Mouse (Mus musculus): ENCODE data around the gene Hdac11.
A peak's percentile ranks its signal among the peaks of the same experiment; 100 is the strongest.
"Not testable (repeated sequence)": the region's sequence is repeated elsewhere in the genome, so short reads cannot be mapped to it uniquely, and the experiment has no call there.

Hdac11 gene

GRCm38 (mm10) chr6:91156554-91157236 is at the start of gene Hdac11:
Gene Hdac11 (plus strand): TSS chr6:91156665.
- DNase-seq: peak; percentile 86 to 92

GRCm38 (mm10) chr6:91108301-91108916 is 48.1 kb upstream of the Hdac11 start:
- no peak for DNase-seq

DNA sequence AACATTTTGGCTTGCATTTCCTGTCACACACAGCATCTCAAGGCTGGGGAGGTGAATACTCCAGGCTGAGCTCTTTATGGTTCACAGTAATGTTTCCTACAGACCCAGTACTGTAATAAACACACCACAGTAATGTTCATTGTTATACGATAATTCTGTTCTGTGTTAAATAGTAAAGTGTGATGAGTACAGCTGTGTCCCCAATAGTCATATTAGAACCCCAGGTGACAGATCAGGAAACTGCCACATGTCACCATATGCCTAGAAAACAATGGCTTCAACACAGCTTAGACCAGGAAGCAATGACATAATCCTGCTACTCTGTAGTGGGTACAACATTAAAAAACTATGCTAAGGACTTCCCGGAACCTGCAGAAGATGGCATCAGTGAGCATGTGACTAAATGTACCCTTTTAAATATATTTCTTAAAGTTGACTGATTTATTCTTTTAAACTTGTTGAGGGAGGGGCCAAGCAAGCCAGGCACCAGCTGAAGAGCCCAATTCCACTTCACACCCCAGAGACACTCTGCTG is 47.5 kb upstream of the Hdac11 start:
- DNase-seq: no peak

DNA sequence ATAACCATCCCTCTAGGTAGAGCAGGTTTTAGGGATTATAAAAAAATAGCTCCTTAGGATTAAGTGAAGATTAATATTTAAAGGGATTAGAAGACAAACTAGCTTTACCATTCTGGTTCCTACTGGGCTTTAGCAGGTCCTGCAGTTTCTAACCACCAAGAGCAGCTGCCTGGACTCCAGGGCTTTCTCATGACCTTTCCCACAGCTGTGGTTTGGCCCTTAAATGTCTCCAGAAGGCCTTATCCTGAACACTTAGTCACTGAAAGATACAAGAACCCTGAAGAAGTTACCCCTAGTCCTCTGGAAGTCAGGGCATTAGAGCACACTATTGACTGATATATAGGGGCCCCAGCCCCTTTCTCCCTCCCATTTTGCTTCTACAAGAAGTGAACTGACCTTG is 47.0 kb upstream of the Hdac11 start:
- no peak for DNase-seq

DNA sequence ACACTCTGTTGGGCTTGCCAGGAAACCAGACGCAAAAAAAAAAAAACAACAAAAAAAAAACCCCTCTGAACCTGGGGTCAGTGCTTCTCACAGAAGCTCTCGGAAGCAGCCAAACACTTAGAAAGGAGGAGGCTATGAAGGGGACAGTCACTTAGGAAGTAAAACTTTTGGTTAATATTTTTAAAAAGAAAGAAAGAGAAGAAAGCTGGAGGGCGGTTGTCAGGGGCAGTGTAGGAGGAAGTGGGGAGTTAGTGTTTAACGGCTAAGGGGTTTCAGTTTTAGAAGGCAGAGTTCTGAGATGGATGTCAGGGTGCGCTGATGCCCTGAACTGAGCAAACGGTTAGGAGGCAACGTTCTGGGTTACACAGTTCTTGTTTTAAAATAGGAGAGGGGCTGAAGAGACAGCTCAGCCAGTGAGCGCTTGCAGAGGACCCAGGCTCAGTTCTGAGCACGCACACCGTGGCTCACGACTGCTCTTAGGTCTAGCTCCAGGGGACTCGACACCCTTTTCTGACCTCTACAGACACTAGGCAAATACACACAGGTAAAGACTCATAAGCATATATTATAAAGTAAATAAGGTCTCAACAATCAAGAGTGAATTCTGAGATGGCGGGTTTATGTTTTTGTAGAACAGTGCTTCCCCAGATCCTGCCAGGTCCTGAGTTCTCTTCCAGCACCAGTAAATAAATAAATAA is 46.0 kb upstream of the Hdac11 start:
- DNase-seq: no peak

GRCm38 (mm10) chr6:91111141-91111953 is 45.1 kb upstream of the Hdac11 start:
- DNase-seq: no peak

GRCm38 (mm10) chr6:91111954-91112252 is 44.6 kb upstream of the Hdac11 start:
- DNase-seq: no peak

- DNase-seq: no peak
These were observed 41.7 kb upstream of the Hdac11 start for GRCm38 (mm10) chr6:91114716-91115115.

GRCm38 (mm10) chr6:91115158-91115557 is 41.3 kb upstream of the Hdac11 start:
- DNase-seq: no peak

GRCm38 (mm10) chr6:91115863-91116243 is 40.6 kb upstream of the Hdac11 start:
- no peak for DNase-seq

- DNase-seq: peak; percentile 98 to 99
These were observed 40.0 kb upstream of the Hdac11 start, which contains the start of gene Nup210 for GRCm38 (mm10) chr6:91116244-91117145. Gene Nup210 (minus strand): TSS chr6:91116829.

DNA sequence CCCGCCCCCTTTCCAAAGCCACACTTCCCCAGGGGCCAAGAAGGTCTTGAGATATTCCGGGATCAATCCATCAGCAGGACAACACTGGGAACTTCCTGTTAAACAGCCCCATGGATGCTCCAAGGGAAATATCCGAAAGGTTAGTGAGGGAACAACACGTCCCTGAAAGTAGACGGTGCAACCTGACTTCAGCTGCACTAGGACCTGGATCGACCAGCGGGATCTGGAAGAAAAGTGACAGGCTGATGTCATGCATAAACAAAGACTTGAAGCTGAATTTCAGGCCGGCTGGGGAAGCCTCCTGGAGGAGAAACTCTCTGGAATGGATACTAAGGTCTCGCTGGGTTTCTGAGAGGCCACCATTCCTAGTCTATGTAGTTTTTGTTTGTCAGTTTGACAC is 39.3 kb upstream of the Hdac11 start:
- peak in 1 of 2 experiments; percentile 35 for DNase-seq

- no peak for DNase-seq
These were observed 37.9 kb upstream of the Hdac11 start for GRCm38 (mm10) chr6:91118526-91118925.

DNA sequence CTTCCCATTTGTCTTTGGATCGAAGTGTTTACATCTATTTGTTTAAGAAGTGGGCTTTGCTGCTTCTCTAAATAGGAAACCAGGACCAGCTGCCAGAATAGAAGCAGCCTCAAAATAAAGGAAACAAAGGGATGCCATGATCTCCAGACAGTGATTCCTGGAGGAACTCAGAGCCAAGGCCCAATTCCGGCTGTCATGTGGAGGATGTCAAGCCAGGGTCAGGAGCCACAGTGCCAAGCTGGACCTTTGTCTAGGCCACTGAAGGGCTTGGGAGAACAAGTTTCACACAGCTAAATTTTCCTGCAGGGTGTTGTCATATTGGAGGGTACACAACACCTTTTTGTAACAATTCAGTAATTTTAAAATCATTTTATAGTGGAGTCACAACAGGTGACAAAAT is 36.3 kb upstream of the Hdac11 start:
- DNase-seq: no peak

DNA sequence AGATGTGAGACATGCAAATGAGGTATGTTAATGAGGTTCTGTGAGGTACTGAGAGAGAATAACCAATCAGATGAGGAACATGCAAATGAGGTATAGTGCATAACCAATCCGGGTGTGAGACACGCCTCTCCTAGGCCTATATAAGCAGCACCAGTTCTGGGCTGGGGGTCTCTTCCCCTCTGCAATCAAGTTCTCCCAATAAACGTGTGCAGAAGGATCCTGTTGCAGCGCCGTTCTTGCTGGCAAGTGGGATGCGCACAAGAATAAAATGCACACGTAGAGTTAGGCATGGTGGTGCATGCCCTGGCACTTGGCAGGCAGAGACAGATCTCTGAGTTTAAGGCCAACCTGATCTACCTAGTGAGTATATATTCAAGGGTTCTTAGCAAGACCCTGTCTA is 35.4 kb upstream of the Hdac11 start:
- not testable (repeated sequence) for DNase-seq

GRCm38 (mm10) chr6:91123453-91123852 is 33.0 kb upstream of the Hdac11 start:
- DNase-seq: no peak

DNA sequence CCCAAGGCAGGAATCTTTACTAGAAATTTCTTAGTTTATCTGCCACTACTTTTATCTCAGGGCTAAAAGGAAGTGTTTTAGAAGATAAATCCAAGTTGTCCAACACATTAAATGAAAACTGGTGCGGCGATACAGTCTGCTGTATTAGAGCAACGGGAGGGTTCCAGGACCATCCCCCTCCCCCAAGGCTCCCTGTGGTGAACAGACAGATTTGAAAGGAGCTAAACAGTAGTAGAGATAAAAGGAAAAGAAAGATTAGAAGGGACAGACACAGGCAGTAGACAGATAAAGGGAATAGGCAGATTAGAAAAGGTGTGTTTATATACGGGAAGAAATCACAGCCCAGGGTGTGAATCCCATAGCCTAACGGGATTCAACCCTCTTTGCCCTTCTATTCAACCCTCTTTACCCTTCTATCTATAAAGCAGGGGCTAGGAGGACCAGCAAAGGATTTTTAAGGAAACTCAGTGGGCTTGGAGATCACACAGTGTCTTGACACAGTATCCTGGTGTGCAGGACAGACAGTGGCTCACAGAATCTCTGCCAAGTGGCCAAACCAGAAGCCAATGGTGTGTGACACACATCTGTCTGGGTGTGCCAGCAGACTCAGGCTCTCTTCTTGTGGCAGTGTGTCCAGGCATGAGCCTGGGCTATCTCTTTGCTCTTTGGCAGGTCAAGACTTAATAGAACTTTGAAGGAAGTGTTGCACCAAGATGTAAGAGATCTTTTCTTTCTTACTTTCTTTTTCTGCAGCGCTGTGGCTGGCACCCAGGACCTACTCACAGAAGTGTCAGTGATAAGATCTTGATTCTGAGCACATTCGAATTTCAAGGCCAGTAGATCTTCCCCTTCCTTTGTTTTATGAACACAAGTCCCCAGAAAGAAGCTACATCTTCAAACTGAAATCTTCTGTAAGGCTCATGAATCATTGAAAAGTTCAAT is 31.9 kb upstream of the Hdac11 start:
- no peak for DNase-seq

- no peak for DNase-seq
These were observed 31.3 kb upstream of the Hdac11 start for GRCm38 (mm10) chr6:91125228-91125585.

- DNase-seq: no peak
These were observed 27.5 kb upstream of the Hdac11 start for GRCm38 (mm10) chr6:91128996-91129395.

GRCm38 (mm10) chr6:91130856-91131255 is 25.6 kb upstream of the Hdac11 start:
- DNase-seq: no peak
